Mouse (Mus musculus) right cerebral cortex, adult 18-20 months (tissue): ENCODE results near the gene Gm17416.

Source experiments
- DNase-seq: peaks from one replicate; pipeline ENCODE4 v3.0.0; 2022; ENCODE audit warnings: mixed read lengths

The Gm17416 gene

GRCm38 (mm10) chr2:152607746-152608145, 38.6 kb downstream of the Gm17416 start:
- no peak for DNase-seq

GRCm38 (mm10) chr2:152608719-152609118, 39.6 kb downstream of the Gm17416 start:
- DNase-seq = no peak

GRCm38 (mm10) chr2:152612193-152612592, 43.1 kb downstream of the Gm17416 start:
- no peak for DNase-seq

- DNase-seq = peak; percentile 41
These were observed 46.4 kb downstream of the Gm17416 start for GRCm38 (mm10) chr2:152615563-152615962.

- DNase-seq = no peak
These were observed 47.3 kb downstream of the Gm17416 start for GRCm38 (mm10) chr2:152616470-152616869.

GRCm38 (mm10) chr2:152617374-152617773, 48.2 kb downstream of the Gm17416 start:
- no peak for DNase-seq
